Mouse (Mus musculus): ENCODE results near the gene Slc39a5. TPM values are rescaled to one million over a fixed set of nuclear protein-coding genes. Genes with fewer than 3 reads are reported as not detected.

The Slc39a5 gene
- total and polyA plus RNA-seq, 2 experiments from 2014 or later: 0.10 to 0.24 TPM

DNA sequence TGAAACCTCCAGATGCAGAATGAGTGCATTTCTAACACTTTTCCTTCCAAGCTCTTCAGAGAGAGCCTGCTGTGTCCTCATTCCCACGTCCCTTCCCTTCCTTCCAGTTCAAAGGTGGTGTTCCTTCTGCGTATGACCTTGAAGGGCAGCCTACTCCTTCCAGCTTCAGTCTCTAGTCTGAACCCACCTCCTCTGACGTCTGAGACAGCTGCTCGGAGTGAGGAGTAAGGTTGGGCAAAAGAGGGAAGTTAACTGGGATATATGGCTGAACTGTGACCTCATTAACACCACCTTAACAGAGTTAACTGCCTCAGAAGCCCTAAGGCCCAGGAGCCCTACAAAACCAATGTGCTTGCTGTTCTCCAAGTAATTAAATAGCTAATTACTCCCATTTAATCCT, 30.4 kb downstream of the Slc39a5 start:
- H3K27me3 ChIP-seq (ENCODE audit: insufficient read depth, low read length): no peaks in the 10 kb centered on the region
- peaks cover 6% of the 10 kb centered on the region for H3K4me1 ChIP-seq (ENCODE audit: insufficient read depth)
- H3K9me3 ChIP-seq (ENCODE audit: low read length): no peaks in the 10 kb centered on the region
- ATAC-seq: no peak
- no peak overlapping the region for H3K4me2 ChIP-seq (ENCODE audit: low read depth)
- H3K36me3 ChIP-seq (ENCODE audit: insufficient read depth): no peaks in the 10 kb centered on the region
- H3K4me3 ChIP-seq (ENCODE audit: low read depth, low read length): no peak overlapping the region
- H3K27ac ChIP-seq (ENCODE audit: low read depth, low read length): no peak overlapping the region
- H3K9ac ChIP-seq: no peak overlapping the region
- 59% methylated on average over 4 of the region's 4 CpGs for WGBS
- no peak for TF ChIP-seq CTCF (IDR thresholded peaks at IDR 0.05; ENCODE audit: low read depth)
- DNase-seq: no peak

- Histone ChIP-seq H3K36me3 (ENCODE audit: insufficient read depth) (no peaks in the 10 kb centered on the region), H3K4me1 (ENCODE audit: insufficient read depth) (peaks cover 6% of the 10 kb centered on the region), H3K4me2 (ENCODE audit: low read depth) (no peak overlapping the region), H3K9me3 (ENCODE audit: low read length) (no peaks in the 10 kb centered on the region), H3K27me3 (ENCODE audit: insufficient read depth, low read length) (no peaks in the 10 kb centered on the region), H3K27ac (ENCODE audit: low read depth, low read length) (no peak overlapping the region), H3K9ac (no peak overlapping the region), H3K4me3 (ENCODE audit: low read depth, low read length) (no peak overlapping the region)
- TF ChIP-seq CTCF (IDR thresholded peaks at IDR 0.05; ENCODE audit: low read depth): no peak
- no peak for DNase-seq
- WGBS: 54% methylated on average over 5 of the region's 6 CpGs
- ATAC-seq: no peak
Measured at GRCm38 (mm10) chr10:128370021-128370420, 31.0 kb downstream of the Slc39a5 start.

DNA sequence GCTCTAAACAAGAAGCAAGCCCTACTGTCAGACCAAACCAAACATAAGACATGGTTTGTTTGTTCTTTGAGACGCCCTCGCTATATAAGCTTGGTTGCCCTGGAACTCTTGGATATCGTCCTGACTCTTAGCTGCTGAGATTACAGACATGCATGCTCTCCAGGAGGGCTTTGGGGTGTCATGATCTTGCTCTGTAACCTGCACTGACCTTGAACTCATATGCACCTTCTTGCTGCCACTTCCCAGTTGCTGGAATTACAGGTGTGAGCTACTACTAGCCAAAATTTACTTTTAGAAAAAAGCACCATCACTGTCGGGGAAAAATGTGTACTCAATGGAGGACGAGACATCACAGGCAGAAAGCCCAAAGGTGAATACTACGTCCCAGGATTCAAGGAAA, 31.4 kb downstream of the Slc39a5 start:
- ATAC-seq: no peak
- peak overlapping the region; percentile 98 for H3K27ac ChIP-seq (ENCODE audit: low read depth, low read length)
- peaks cover 6% of the 10 kb centered on the region for H3K4me1 ChIP-seq (ENCODE audit: insufficient read depth)
- peak overlapping the region; percentile 74 for H3K9ac ChIP-seq
- DNase-seq: no peak
- peaks cover under 1% of the 10 kb centered on the region; the same call in 1 of the 2 replicates for H3K36me3 ChIP-seq (ENCODE audit: insufficient read depth)
- peak overlapping the region; percentile 93 for H3K4me2 ChIP-seq (ENCODE audit: low read depth)
- H3K27me3 ChIP-seq (ENCODE audit: insufficient read depth, low read length): no peaks in the 10 kb centered on the region
- TF ChIP-seq CTCF (IDR thresholded peaks at IDR 0.05; ENCODE audit: low read depth): no peak
- 78% methylated on average over 6 of the region's 6 CpGs for WGBS
- H3K9me3 ChIP-seq (ENCODE audit: low read length): no peaks in the 10 kb centered on the region
- peak overlapping the region; percentile 61 for H3K4me3 ChIP-seq (ENCODE audit: low read depth, low read length)

- H3K4me1 ChIP-seq (ENCODE audit: insufficient read depth): peaks cover 6% of the 10 kb centered on the region
- no peak for TF ChIP-seq CTCF (IDR thresholded peaks at IDR 0.05; ENCODE audit: low read depth)
- 2% methylated on average over 9 of the region's 9 CpGs for WGBS
Measured at GRCm38 (mm10) chr10:128369218-128369543, 31.8 kb downstream of the Slc39a5 start.

DNA sequence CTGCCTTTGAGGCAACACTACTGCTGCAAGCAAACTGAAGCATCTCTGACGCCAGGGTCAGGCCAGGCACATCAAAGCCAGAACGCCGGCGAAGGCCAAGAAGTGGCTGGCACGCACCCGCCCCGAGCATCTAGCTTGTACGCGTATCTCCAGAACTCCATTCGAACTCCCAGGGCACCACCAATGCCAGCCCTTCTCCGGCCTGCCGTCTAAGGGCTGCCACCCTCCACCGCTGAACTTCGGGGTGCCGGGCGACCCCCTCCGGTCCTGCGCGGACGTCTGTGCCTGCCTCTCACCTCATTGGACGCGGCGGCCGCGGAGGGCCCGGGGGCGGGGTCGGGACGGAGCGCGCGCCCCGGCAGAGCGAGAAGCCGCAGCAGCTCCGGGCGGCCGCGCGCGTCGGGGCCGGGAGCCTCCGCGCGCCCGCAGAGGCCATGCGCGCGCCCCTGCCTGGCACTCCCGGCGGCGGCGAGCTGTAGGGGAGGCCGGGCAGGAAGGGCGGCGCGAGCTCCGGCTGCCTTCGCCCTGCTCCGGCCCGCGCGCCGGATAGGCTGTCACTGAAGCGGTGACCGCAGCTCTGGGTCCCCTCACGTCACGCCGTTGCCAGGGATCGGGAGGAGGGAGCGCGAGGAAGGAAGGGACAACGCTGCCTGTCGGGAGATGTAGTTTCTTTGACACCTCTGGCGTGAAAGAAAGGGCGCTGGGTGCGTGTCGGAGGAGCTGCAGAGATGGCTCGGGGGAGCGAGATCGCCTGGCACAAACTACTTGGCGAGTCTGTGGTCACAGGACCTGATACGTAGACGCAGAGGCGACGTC, 32.4 kb downstream of the Slc39a5 start, which contains the start of gene Coq10a:
TSS of gene Coq10a (minus strand) at position 596 of the 816 bp plus-strand sequence.
- WGBS: 2% methylated on average over 85 of the region's 87 CpGs
- peak within 1 kb of the TSS; percentile 98 for H3K27ac ChIP-seq (ENCODE audit: low read depth, low read length)
- peak; percentile 94 for DNase-seq
- H3K9ac ChIP-seq: peak within 1 kb of the TSS; percentile 74
- H3K4me1 ChIP-seq (ENCODE audit: insufficient read depth): peaks cover 6% of the 10 kb centered on the region
- H3K4me3 ChIP-seq (ENCODE audit: low read depth, low read length): peak within 1 kb of the TSS; percentile 61
- H3K36me3 ChIP-seq (ENCODE audit: insufficient read depth): peaks cover 7% of the 10 kb centered on the region
- H3K27me3 ChIP-seq (ENCODE audit: insufficient read depth, low read length): no peaks in the 10 kb centered on the region
- no peaks in the 10 kb centered on the region for H3K9me3 ChIP-seq (ENCODE audit: low read length)
- peak; percentile 95 for ATAC-seq
- H3K4me2 ChIP-seq (ENCODE audit: low read depth): peak within 1 kb of the TSS; percentile 93
- peak; percentile 1; the same call in 1 of the 2 replicates for TF ChIP-seq CTCF (IDR thresholded peaks at IDR 0.05; ENCODE audit: low read depth)

More at GRCm38 (mm10) chr10:128369218-128369543, 31.8 kb downstream of the Slc39a5 start:
- Histone ChIP-seq H3K27me3 (ENCODE audit: insufficient read depth, low read length) (no peaks in the 10 kb centered on the region), H3K4me2 (ENCODE audit: low read depth) (peak overlapping the region; percentile 93), H3K9ac (peak overlapping the region; percentile 74), H3K4me3 (ENCODE audit: low read depth, low read length) (peak overlapping the region; percentile 61), H3K9me3 (ENCODE audit: low read length) (no peaks in the 10 kb centered on the region), H3K27ac (ENCODE audit: low read depth, low read length) (peak overlapping the region; percentile 98), H3K36me3 (ENCODE audit: insufficient read depth) (peaks cover 5% of the 10 kb centered on the region)
- no peak; the same call in 1 of the 2 replicates for ATAC-seq
- DNase-seq: no peak

- H3K4me3 ChIP-seq (ENCODE audit: low read depth, low read length): peak overlapping the region; percentile 61
- no peaks in the 10 kb centered on the region for H3K9me3 ChIP-seq (ENCODE audit: low read length)
- DNase-seq (peak; percentile 34), ATAC-seq (no peak)
- peak overlapping the region; percentile 98 for H3K27ac ChIP-seq (ENCODE audit: low read depth, low read length)
- no peaks in the 10 kb centered on the region for H3K27me3 ChIP-seq (ENCODE audit: insufficient read depth, low read length)
- 12% methylated on average over 19 of the region's 19 CpGs for WGBS
- H3K4me1 ChIP-seq (ENCODE audit: insufficient read depth): peaks cover 6% of the 10 kb centered on the region
- peak overlapping the region; percentile 74 for H3K9ac ChIP-seq
- H3K36me3 ChIP-seq (ENCODE audit: insufficient read depth): peaks cover 14% of the 10 kb centered on the region
- H3K4me2 ChIP-seq (ENCODE audit: low read depth): peak overlapping the region; percentile 93
- TF ChIP-seq CTCF (IDR thresholded peaks at IDR 0.05; ENCODE audit: low read depth): no peak
Measured at GRCm38 (mm10) chr10:128367899-128368401, 33.1 kb downstream of the Slc39a5 start.

DNA sequence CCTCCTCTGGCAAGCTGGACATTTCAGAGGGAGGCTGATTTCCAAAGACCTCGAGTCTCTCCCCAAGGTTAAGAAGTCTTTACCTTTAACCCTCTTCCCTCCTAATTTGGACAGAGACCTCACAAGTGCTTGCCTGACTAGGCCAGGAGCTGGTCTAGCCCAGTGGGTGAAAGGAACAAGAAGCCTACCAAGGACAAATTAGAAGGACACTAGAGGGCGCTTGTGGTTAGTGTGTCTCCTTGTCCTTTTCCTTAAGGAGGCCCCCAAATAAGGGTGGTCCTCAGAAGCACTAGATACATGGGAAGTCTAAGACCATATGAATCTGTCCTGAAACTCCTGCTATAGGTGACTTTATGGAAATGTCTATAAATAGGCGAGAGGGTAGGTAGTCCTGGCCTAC, 38.5 kb downstream of the Slc39a5 start:
- H3K36me3 ChIP-seq (ENCODE audit: insufficient read depth): peaks cover 63% of the 10 kb centered on the region
- H3K9ac ChIP-seq: no peak overlapping the region
- H3K27me3 ChIP-seq (ENCODE audit: insufficient read depth, low read length): no peaks in the 10 kb centered on the region
- no peak overlapping the region for H3K27ac ChIP-seq (ENCODE audit: low read depth, low read length)
- H3K9me3 ChIP-seq (ENCODE audit: low read length): no peaks in the 10 kb centered on the region
- peaks cover 2% of the 10 kb centered on the region for H3K4me1 ChIP-seq (ENCODE audit: insufficient read depth)
- 46% methylated on average over 3 of the region's 3 CpGs for WGBS
- H3K4me3 ChIP-seq (ENCODE audit: low read depth, low read length): no peak overlapping the region
- peak; percentile 67 for TF ChIP-seq CTCF (IDR thresholded peaks at IDR 0.05; ENCODE audit: low read depth)
- no peak overlapping the region for H3K4me2 ChIP-seq (ENCODE audit: low read depth)
- peak; percentile 56 for ATAC-seq
- peak; percentile 62 for DNase-seq

All from forebrain, postnatal 0 days (tissue).